Mouse (Mus musculus) kidney, adult 2 months (tissue): ENCODE measurements around the gene Adam6b. TPM values are rescaled to one million over a fixed set of nuclear protein-coding genes. Genes with fewer than 3 reads are reported as not detected.
"Not testable (repeated sequence)": the region's sequence is repeated elsewhere in the genome, so short reads cannot be mapped to it uniquely, and the experiment has no call there.

Experiments
- DNase-seq: peaks from one replicate; pipeline ENCODE4 v3.0.0; 2021
- H3K27ac ChIP-seq: fragments of 200-500 bp; 2 replicates; pipeline ENCODE4 v1.5.1; 2012; ENCODE audit warnings: low read depth, low read length, control low read depth, inconsistent platforms; ENCODE audit not compliant: insufficient read depth
- H3K27me3 ChIP-seq: fragments of 200-500 bp; replicated peaks from 2 replicates; pipeline ENCODE4 v1.6.1; 2012; ENCODE audit warnings: mild to moderate bottlenecking, moderate library complexity, low read length, inconsistent platforms; ENCODE audit not compliant: control insufficient read depth, insufficient read depth
- H3K36me3 ChIP-seq: fragments of 200-500 bp; 2 replicates; pipeline ENCODE4 v1.6.1; 2012; ENCODE audit warnings: mild to moderate bottlenecking, moderate library complexity, low read length, inconsistent platforms; ENCODE audit not compliant: control insufficient read depth, insufficient read depth
- H3K4me1 ChIP-seq: fragments of 200-500 bp; 2 replicates; pipeline ENCODE4 v1.6.1; 2011; ENCODE audit warnings: low read length; ENCODE audit not compliant: control insufficient read depth, insufficient read depth
- H3K4me3 ChIP-seq: fragments of 200-500 bp; 2 replicates; pipeline ENCODE4 v1.5.1; 2011; ENCODE audit warnings: mild to moderate bottlenecking, low read depth, low read length, control low read depth; ENCODE audit not compliant: insufficient read depth
- CTCF ChIP-seq: fragments of 200-500 bp; conservative IDR thresholded peaks from 2 replicates; pipeline ENCODE4 v1.5.1; 2011; ENCODE audit warnings: low read depth, mild to moderate bottlenecking, control low read depth, low read length, moderate library complexity, mixed read lengths; ENCODE audit not compliant: insufficient read depth, insufficient read length
- POLR2A ChIP-seq: fragments of 200-500 bp; IDR thresholded peaks from one replicate; pipeline ENCODE4 v1.6.1; 2011; ENCODE audit warnings: low read depth, low read length, control low read depth
- WGBS: fragments of 180-500 bp; shearing (Covaris S2); methylation state at CpG from one replicate; pipeline ENCODE4 v1.1.7; 2018; 5-methylcytosine and 5-hydroxymethylcytosine counted together
- polyA plus RNA-seq: library from polyadenylated mRNA; depleted of rRNA; stranded (reverse); fragments of >200 nt; gene quantifications from 2 replicates; pipeline ENCODE4 v1.2.3, GENCODE M21; 2012; rRNA removed

Gene Adam6b
- polyA plus RNA-seq, 1 experiment: not detected

- H3K36me3 ChIP-seq, H3K4me3 ChIP-seq, H3K27me3 ChIP-seq, H3K27ac ChIP-seq, H3K4me1 ChIP-seq: not testable (repeated sequence)
- DNase-seq: peak; percentile 70
- TF ChIP-seq CTCF: peak; percentile 85
Observed at GRCm38 (mm10) chr12:113487693-113488092, 1.6 kb upstream of the Adam6b start.

- Histone ChIP-seq H3K36me3 (no peaks in the 10 kb centered on the region), H3K27me3 (no peaks in the 10 kb centered on the region), H3K4me3 (no peak overlapping the region), H3K27ac (no peak overlapping the region), H3K4me1 (no peaks in the 10 kb centered on the region)
- WGBS: 83% methylated on average over 2 of the region's 2 CpGs
- TF ChIP-seq CTCF: no peak
- no peak for TF ChIP-seq POLR2A
- DNase-seq: no peak
Observed at GRCm38 (mm10) chr12:113525901-113526300, 36.6 kb downstream of the Adam6b start.

Other genes starting within 250 kb of the Adam6b start
- not detected in 2 replicates for gene Adam6a, start 54.4 kb downstream of the Adam6b start, polyA plus RNA-seq